In genomic region chr16:73098760-73099159, GRCm38 (mm10) we compare ENCODE assay signal across 8 mouse cellular contexts.
DNase-seq lines count a peak whose midpoint lies in the region; ATAC-seq and TF ChIP-seq lines count a peak whose summit lies in the region.
"Had no signal": no experiment of that assay in that cellular context is flagged by ENCODE, and none has a peak within 500 bp of the region (broad histone marks: within the 10 kb centered on the region; RNA-seq: fewer than 3 reads in every experiment).

No protein-coding gene starts in this region.

- H3K36me3 ChIP-seq in kidney, postnatal 0 days (ENCODE audit: insufficient read depth, low read length) = no peaks in the 10 kb centered on the region
- H3K36me3 ChIP-seq: neural tube, embryonic 12.5 days had no signal

- H3K27ac ChIP-seq in kidney, postnatal 0 days = no peak overlapping the region
- H3K27ac ChIP-seq: neural tube, embryonic 12.5 days had no signal

- H3K4me1 ChIP-seq in kidney, postnatal 0 days (replicated peaks; ENCODE audit: insufficient read depth, low read length) = no peaks in the 10 kb centered on the region

- DNase-seq in kidney, adult 9 months = peak; percentile 3
- DNase-seq in kidney, adult 18-20 months = no peak
- peak; percentile 49 for DNase-seq in ES-CJ7 (ENCODE audit: low read depth, low spot score)
- peak; percentile 19 for DNase-seq in cerebellum, adult 8-10 months
- peak; percentile 88 for DNase-seq in kidney, postnatal 0 days (ENCODE audit: low spot score)
- DNase-seq in right cerebral cortex, postnatal 14 days = no peak

- no peaks in the 10 kb centered on the region for H3K9me3 ChIP-seq in kidney, postnatal 0 days (replicated peaks; ENCODE audit: low read length)
- H3K9me3 ChIP-seq: neural tube, embryonic 12.5 days had no signal

- ATAC-seq in kidney, postnatal 0 days (replicated peaks; ENCODE audit: low FRiP score, low read depth) = 0 out of 2 replicates have a peak, but pooled peaks have one; percentile 59
- ATAC-seq in CD4-positive, CD25-positive, alpha-beta regulatory T cell, adult 4 months = no peak

- no peaks in the 10 kb centered on the region for H3K27me3 ChIP-seq in kidney, postnatal 0 days (ENCODE audit: insufficient read depth, low read length)
- H3K27me3 ChIP-seq: neural tube, embryonic 12.5 days had no signal

- 20% methylated on average over 4 of the region's 4 CpGs for WGBS in kidney, postnatal 0 days

- TF ChIP-seq CTCF in kidney, postnatal 0 days (IDR thresholded peaks at IDR 0.05; ENCODE audit: low read depth) = peak; percentile 78

- no peak overlapping the region for H3K4me3 ChIP-seq in kidney, postnatal 0 days (replicated peaks; ENCODE audit: low read depth, low read length)
- H3K4me3 ChIP-seq: neural tube, embryonic 12.5 days had no signal

- no peak overlapping the region for H3K9ac ChIP-seq in kidney, postnatal 0 days (ENCODE audit: low read depth, low read length)
- H3K9ac ChIP-seq: neural tube, embryonic 12.5 days had no signal

- no peak overlapping the region for H3K4me2 ChIP-seq in kidney, postnatal 0 days (ENCODE audit: low read length)
- H3K4me2 ChIP-seq: neural tube, embryonic 12.5 days had no signal

Comparison
In these comparisons a context has a peak if more than half of its experiments do, and no peak if none do; other contexts are left out.
1. DNase-seq: peak in kidney, adult 9 months (single experiment), ES-CJ7 (single experiment), cerebellum, adult 8-10 months (single experiment) and kidney, postnatal 0 days (single experiment); none in kidney, adult 18-20 months (single experiment) and right cerebral cortex, postnatal 14 days (single experiment).